Mouse (Mus musculus): ENCODE measurements around the gene Cacna2d3. TPM values are rescaled to one million over a fixed set of nuclear protein-coding genes. Genes with fewer than 3 reads are reported as not detected.

Cacna2d3 gene
- total RNA-seq, 2 experiments from 2014 or later: not detected

GRCm38 (mm10) chr14:29095431-29095830, 626.2 kb downstream of the Cacna2d3 start:
- ATAC-seq (ENCODE audit: poor library complexity, severe bottlenecking): no peak

- no peak for ATAC-seq (ENCODE audit: poor library complexity, severe bottlenecking)
These were observed 631.6 kb downstream of the Cacna2d3 start for GRCm38 (mm10) chr14:29090074-29090473.

GRCm38 (mm10) chr14:29086528-29086927, 635.1 kb downstream of the Cacna2d3 start:
- no peak for ATAC-seq (ENCODE audit: poor library complexity, severe bottlenecking)

GRCm38 (mm10) chr14:29085493-29086159, 636.0 kb downstream of the Cacna2d3 start:
- ATAC-seq (ENCODE audit: poor library complexity, severe bottlenecking): no peak

- no peak for ATAC-seq (ENCODE audit: poor library complexity, severe bottlenecking)
These were observed 639.5 kb downstream of the Cacna2d3 start for GRCm38 (mm10) chr14:29082171-29082570.

- ATAC-seq (ENCODE audit: poor library complexity, severe bottlenecking): no peak
These were observed 641.0 kb downstream of the Cacna2d3 start for GRCm38 (mm10) chr14:29080630-29081029.

- ATAC-seq (ENCODE audit: poor library complexity, severe bottlenecking): no peak
These were observed 641.4 kb downstream of the Cacna2d3 start for GRCm38 (mm10) chr14:29080228-29080627.

- no peak for ATAC-seq (ENCODE audit: poor library complexity, severe bottlenecking)
These were observed 644.2 kb downstream of the Cacna2d3 start for GRCm38 (mm10) chr14:29077418-29077817.

- ATAC-seq (ENCODE audit: poor library complexity, severe bottlenecking): no peak
These were observed 647.9 kb downstream of the Cacna2d3 start for GRCm38 (mm10) chr14:29073747-29074146.

- no peak for ATAC-seq (ENCODE audit: poor library complexity, severe bottlenecking)
These were observed 659.0 kb downstream of the Cacna2d3 start for GRCm38 (mm10) chr14:29062676-29063075.

GRCm38 (mm10) chr14:29061491-29061890, 660.2 kb downstream of the Cacna2d3 start:
- no peak for ATAC-seq (ENCODE audit: poor library complexity, severe bottlenecking)

- ATAC-seq (ENCODE audit: poor library complexity, severe bottlenecking): no peak
These were observed 661.0 kb downstream of the Cacna2d3 start for GRCm38 (mm10) chr14:29060679-29061078.

- ATAC-seq (ENCODE audit: poor library complexity, severe bottlenecking): no peak
These were observed 669.5 kb downstream of the Cacna2d3 start for GRCm38 (mm10) chr14:29051951-29052835.

- ATAC-seq (ENCODE audit: poor library complexity, severe bottlenecking): no peak
These were observed 679.3 kb downstream of the Cacna2d3 start for GRCm38 (mm10) chr14:29042355-29042754.

GRCm38 (mm10) chr14:29041498-29041897, 680.2 kb downstream of the Cacna2d3 start:
- no peak for ATAC-seq (ENCODE audit: poor library complexity, severe bottlenecking)

GRCm38 (mm10) chr14:29040606-29041364, 680.9 kb downstream of the Cacna2d3 start:
- ATAC-seq (ENCODE audit: poor library complexity, severe bottlenecking): no peak

- no peak for ATAC-seq (ENCODE audit: poor library complexity, severe bottlenecking)
These were observed 683.4 kb downstream of the Cacna2d3 start for GRCm38 (mm10) chr14:29038246-29038645.

GRCm38 (mm10) chr14:29031858-29032395, 689.7 kb downstream of the Cacna2d3 start:
- no peak for ATAC-seq (ENCODE audit: poor library complexity, severe bottlenecking)

GRCm38 (mm10) chr14:29030519-29030918, 691.1 kb downstream of the Cacna2d3 start:
- no peak for ATAC-seq (ENCODE audit: poor library complexity, severe bottlenecking)

- ATAC-seq (ENCODE audit: poor library complexity, severe bottlenecking): no peak
These were observed 691.7 kb downstream of the Cacna2d3 start for GRCm38 (mm10) chr14:29029896-29030420.

GRCm38 (mm10) chr14:29029107-29029469, 692.6 kb downstream of the Cacna2d3 start:
- ATAC-seq (ENCODE audit: poor library complexity, severe bottlenecking): no peak
